Mouse (Mus musculus) hindlimb bud, embryonic 11.5 days (tissue): ENCODE results near the gene Unc45b.
"Not testable (repeated sequence)": the region's sequence is repeated elsewhere in the genome, so short reads cannot be mapped to it uniquely, and the experiment has no call there.

ENCODE experiments used
- DNase-seq: peaks from one replicate; pipeline ENCODE4 v3.0.0-alpha.2; 2012; ENCODE audit warnings: low read depth, low spot score; ENCODE audit errors: extremely low spot score

Gene Unc45b

GRCm38 (mm10) chr11:82891936-82892335 lies 18.4 kb upstream of the Unc45b start, which contains the start of gene Fndc8:
TSS of gene Fndc8 (plus strand) at chr11:82892124.
- DNase-seq: no peak

DNA sequence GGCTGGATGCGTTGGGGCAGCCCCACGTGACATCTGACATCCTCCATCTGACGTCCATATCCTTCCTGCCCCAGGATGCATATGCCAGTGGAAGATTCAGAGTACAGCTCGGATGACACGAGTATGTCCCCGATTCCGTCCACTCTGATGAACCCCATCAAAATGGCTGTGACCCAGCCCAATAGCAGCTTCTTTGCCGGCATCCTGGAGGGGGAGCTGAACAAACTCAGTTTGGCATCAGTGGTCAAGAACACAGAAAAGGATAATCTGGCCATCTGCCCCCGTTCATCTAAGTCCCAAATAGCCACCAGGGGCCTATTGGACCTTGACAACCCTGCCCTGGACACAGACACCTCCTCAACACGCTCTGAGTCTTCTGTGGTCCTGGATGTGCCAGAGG lies 12.9 kb upstream of the Unc45b start:
- DNase-seq: no peak

DNA sequence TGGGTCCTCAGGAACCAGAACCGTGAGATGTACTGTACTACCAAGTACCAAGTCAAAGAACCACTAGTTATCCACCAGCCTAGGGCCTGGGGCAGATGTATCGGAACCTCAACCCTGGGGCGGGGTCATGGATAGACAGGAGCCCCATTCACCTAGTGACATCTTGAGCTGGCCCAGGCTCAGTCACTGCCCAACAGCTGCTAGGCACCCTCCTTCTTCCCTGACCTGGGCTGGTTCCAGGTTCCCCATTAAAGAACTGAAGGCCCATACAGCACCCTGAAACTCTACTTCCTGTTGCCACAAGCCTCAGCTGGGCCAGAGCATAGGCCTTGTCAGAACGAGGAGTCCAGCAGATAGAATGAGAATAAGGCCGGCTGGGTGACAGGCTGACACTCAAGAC lies 10.6 kb upstream of the Unc45b start:
- DNase-seq: no peak

DNA sequence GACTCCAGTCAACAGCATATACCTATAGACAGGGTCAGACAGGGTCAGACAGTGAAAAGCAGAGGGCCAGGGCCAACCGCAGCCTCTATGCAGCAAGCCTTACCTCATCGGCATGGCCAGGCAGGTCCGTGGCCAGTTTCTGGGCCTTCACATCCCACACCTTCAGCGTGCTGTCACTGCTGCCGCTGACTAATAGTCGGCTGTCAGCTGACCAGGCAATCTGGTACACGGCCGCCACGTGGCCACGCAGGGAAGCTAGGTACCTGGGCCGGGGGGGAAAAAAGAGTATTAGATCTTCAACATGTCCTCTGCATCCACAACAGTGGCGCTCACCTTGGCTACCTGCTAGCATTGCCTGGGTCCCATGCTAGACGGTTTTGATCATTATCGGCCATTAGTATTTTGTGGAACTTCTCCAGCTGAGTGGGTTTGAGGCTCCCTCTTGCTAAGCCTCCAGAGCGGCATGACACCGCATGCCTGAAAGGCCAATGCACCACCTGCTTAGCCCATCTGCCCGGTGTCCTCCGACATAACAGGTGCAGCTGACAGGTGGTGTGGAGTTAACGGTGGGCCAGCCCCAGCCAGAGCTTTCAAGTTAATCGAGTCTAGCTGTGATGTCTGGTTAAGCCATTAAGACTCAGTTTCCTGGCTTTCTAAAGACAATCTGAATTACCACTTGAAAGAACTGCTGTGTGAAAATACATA lies 8.6 kb upstream of the Unc45b start:
- no peak for DNase-seq

GRCm38 (mm10) chr11:82904952-82905351 lies 5.4 kb upstream of the Unc45b start:
- DNase-seq: no peak

DNA sequence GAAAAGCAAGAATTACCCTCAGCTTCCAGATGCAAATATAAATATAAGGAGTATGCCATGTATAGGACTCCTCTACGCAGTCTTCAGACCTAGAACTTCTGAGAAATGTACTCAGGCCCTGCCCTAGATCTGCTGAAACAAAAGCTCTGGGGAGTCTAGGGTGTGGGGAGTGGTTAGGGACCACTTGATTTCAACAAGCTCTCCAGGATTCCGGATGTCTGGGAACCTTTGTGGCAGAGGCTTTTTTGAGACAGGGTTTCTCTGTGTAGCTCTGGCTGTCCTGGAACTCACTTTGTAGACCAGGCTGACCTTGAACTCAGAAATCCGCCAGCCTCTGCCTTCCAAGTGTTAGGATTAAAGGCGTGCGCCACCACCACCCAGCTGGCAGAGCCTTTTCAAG lies 4.5 kb upstream of the Unc45b start:
- no peak for DNase-seq

GRCm38 (mm10) chr11:82907651-82908607 lies 2.4 kb upstream of the Unc45b start, which contains the start of gene Nle1:
TSS of gene Nle1 (minus strand) at chr11:82908411.
- DNase-seq: peak; percentile 62

- DNase-seq: no peak
Measured at GRCm38 (mm10) chr11:82908608-82908989, 1.8 kb upstream of the Unc45b start.

GRCm38 (mm10) chr11:82910679-82911389 lies 484 bp downstream of the Unc45b start:
- DNase-seq: no peak

DNA sequence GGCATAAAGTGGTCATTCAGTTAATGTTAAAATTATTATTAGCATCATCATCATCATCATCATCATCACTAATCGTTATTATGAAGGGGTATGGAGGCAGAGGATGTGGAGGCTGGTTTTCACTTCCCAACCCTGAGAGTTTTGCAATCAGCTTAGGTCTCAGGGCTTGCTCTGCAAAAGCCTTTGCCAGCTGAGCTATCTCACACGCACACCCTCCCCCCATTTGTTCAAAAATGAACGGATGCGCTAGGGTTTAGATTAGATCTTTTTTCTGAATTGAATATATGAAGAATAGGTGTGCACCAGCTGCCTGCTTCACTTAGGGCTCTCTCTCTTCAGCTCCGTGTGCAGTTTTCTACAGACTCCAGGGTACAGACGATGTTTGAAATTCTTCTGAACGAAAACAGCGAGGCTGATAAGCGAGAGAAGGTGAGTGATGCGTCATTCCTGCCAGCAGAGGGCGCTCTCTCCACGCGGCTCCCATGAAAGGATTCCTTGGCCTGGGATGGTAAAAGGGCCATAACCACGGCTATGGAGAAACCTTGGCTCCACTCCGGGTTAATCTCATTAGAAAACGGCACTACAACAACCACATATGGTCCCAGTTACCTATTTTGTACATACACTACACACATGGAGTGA lies 4.5 kb downstream of the Unc45b start:
- peak; percentile 70 for DNase-seq

GRCm38 (mm10) chr11:82920768-82921167 lies 10.4 kb downstream of the Unc45b start:
- DNase-seq: no peak

DNA sequence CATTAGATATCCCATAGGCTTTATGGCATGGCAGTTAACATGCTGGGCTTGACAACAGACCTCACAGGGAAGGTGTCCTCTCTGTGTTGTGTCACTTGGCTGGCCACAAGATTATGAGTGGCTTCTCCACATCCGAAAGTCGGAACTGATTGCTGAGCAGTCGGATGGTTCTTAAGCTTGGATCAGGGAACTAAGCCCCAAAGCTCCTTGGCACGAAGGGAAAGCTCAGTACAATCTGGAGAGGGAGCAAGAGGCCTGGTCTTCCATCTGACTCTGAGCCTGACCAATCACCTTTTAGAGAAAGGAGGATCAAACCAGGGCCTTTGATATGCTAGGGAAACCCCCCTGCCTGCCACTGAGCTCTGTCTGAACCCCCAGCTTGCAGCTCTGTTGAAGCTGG lies 11.3 kb downstream of the Unc45b start:
- DNase-seq: no peak

GRCm38 (mm10) chr11:82923910-82924309 lies 13.6 kb downstream of the Unc45b start:
- DNase-seq: not testable (repeated sequence)

DNA sequence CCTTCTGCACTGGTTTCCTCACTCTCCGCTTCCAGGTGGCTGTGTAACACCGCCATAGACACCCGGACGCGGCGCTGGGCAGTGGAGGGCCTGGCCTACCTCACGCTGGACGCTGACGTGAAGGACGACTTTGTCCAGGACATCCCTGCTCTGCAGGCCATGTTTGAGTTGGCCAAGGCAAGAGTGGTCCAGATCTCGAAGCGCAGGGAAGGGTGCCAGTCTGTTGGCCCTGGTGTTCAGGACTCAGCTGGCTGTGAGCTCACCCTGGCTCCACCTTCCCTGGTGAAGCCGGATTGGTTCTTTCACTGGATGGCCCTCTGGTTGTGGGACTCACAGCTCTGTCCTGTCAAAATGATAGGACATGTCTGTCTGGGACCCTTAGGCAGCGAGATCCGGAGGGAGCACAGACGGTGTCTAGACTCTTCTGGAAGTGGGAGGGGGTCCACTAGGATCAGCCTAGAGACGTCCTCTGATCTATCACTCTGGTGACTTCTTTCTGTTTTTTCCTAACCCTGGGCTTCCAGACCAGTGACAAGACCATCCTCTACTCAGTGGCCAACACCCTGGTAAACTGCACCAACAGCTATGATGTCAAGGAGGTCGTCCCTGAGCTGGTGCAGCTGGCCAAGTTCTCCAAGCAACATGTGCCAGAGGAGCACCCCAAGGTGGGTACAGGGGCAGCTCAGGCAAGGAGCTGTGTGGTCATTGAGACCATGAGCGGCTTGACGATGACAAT lies 18.7 kb downstream of the Unc45b start:
- DNase-seq: no peak

DNA sequence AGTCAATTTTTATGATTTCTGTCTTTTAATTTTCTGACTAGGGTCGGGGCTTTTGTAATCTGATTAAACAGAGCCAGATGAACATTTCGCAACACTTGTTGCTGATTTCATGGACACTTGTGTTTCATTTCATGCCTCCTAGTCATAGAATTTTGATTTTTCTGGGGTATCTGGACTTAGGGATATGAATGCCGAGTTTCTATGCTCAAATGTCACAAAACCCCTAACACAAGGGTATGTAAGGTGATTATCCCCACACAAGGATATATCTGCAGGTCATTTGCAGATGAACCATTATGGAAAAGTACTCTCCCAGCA lies 19.2 kb downstream of the Unc45b start:
- DNase-seq: no peak

GRCm38 (mm10) chr11:82930391-82930955 lies 20.1 kb downstream of the Unc45b start:
- DNase-seq: not testable (repeated sequence)

DNA sequence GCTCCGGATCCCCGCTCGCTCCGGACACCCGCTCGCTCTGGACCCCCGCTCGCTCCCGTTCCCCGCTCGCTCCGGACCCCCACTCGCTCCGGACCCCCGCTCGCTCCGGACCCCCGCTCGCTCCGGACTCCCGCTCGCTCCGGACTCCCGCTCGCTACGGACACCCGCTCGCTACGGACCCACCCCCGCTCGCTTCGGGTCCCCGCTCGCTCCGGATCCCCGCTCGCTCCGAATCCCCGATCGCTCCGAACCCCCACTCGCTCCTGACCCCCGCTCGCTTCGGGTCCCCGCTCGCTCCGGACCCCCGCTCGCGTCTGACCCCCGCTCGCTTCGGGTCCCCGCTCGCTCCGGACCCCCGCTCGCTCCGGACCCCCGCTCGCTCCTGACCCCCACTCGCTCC lies 20.8 kb downstream of the Unc45b start:
- not testable (repeated sequence) for DNase-seq

DNA sequence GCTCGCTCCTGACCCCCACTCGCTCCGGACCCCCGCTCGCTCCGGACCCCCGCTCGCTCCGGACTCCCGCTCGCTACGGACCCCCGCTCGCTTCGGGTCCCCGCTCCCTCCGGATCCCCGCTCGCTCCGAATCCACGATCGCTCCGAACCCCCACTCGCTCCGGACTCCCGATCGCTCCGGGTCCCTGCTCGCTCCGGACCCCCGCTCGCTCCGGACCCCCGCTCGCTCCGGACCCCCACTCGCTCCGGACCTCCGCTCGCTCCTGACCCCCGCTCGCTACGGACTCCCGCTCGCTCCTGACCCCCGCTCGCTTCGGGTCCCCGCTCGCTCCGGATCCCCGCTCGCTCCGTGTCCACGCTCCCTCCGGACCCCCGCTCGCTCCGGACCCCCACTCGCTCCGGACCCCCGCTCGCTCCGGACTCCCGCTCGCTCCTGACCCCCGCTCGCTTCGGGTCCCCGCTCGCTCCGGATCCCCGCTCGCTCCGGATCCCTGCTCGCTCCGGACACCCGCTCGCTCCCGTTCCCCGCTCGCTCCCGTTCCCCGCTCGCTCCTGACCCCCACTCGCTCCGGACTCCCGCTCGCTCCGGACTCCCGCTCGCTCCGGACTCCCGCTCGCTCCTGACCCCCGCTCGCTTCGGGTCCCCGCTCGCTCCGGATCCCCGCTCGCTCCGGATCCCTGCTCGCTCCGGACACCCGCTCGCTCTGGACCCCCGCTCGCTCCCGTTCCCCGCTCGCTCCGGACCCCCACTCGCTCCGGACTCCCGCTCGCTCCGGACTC lies 21.5 kb downstream of the Unc45b start:
- not testable (repeated sequence) for DNase-seq

DNA sequence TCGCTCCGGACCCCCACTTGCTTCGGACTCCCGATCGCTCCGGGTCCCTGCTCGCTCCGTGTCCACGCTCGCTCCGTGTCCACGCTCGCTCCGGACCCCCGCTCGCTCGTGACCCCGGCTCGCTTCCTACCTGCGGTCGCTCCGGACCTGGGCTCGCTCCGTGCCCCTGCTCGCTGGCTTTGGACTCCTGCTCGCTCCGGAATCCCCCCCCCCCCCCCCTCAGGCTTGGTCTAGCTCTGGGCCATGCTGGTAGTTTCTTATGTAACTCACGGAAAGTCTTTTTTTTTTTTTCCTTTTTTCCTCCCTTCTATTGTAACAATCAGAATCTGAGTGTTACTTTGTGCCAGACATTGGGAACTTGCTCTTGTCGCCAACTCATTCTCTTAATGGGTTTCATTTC lies 22.8 kb downstream of the Unc45b start:
- DNase-seq: no peak
